Mouse (Mus musculus) hindbrain, embryonic 12.5 days (tissue): ENCODE results near the gene Kcnmb2. TPM values are rescaled to one million over a fixed set of nuclear protein-coding genes. Genes with fewer than 3 reads are reported as not detected.
A peak's percentile ranks its signal among the peaks of the same experiment; 100 is the strongest.

Experiments used
- ATAC-seq: fragments of 200-750 bp; cut with Nextera tagmentation; 2 replicates; pipeline ENCODE4 v1.8.0; 2017; ENCODE audit warnings: moderate TSS enrichment; ENCODE audit not compliant: low FRiP score
- H3K27ac ChIP-seq: fragments of 300-500 bp; sonication (generic); 2 replicates; pipeline ENCODE4 v1.5.1; 2016; ENCODE audit warnings: mild to moderate bottlenecking
- H3K27me3 ChIP-seq: fragments of 300-500 bp; sonication (generic); 2 replicates; pipeline ENCODE4 v1.6.1; 2016; ENCODE audit warnings: mild to moderate bottlenecking
- H3K36me3 ChIP-seq: fragments of 300-500 bp; sonication (generic); 2 replicates; pipeline ENCODE4 v1.6.1; 2016; ENCODE audit warnings: mild to moderate bottlenecking
- H3K4me1 ChIP-seq: fragments of 300-500 bp; sonication (generic); 2 replicates; pipeline ENCODE4 v1.6.1; 2016
- H3K4me2 ChIP-seq: fragments of 300-500 bp; sonication (generic); replicated peaks from 2 replicates; pipeline ENCODE4 v1.6.1; 2016; ENCODE audit warnings: mild to moderate bottlenecking
- H3K4me3 ChIP-seq: fragments of 300-500 bp; sonication (generic); 2 replicates; pipeline ENCODE4 v1.5.1; 2016; ENCODE audit warnings: mild to moderate bottlenecking
- H3K9ac ChIP-seq: fragments of 300-500 bp; sonication (generic); 2 replicates; pipeline ENCODE4 v1.6.1; 2016; ENCODE audit warnings: mild to moderate bottlenecking, moderate library complexity
- H3K9me3 ChIP-seq: fragments of 300-500 bp; sonication (generic); replicated peaks from 2 replicates; pipeline ENCODE4 v1.6.1; 2016; ENCODE audit warnings: mild to moderate bottlenecking
- WGBS: fragments of 180-500 bp; shearing (Covaris S2); methylation state at CpG from one replicate; pipeline ENCODE4 v1.1.7; 2016; 5-methylcytosine and 5-hydroxymethylcytosine counted together
- polyA plus RNA-seq: library from polyadenylated mRNA; unstranded; fragments of >200 nt; fragmentation: Nextera tagmentation; extraction: Ambion mirVana; gene quantifications from 2 replicates; pipeline ENCODE4 v1.2.1, GENCODE M21; 2016

Kcnmb2 gene
- polyA plus RNA-seq, 1 experiment from 2014 or later = 7.7 TPM

DNA sequence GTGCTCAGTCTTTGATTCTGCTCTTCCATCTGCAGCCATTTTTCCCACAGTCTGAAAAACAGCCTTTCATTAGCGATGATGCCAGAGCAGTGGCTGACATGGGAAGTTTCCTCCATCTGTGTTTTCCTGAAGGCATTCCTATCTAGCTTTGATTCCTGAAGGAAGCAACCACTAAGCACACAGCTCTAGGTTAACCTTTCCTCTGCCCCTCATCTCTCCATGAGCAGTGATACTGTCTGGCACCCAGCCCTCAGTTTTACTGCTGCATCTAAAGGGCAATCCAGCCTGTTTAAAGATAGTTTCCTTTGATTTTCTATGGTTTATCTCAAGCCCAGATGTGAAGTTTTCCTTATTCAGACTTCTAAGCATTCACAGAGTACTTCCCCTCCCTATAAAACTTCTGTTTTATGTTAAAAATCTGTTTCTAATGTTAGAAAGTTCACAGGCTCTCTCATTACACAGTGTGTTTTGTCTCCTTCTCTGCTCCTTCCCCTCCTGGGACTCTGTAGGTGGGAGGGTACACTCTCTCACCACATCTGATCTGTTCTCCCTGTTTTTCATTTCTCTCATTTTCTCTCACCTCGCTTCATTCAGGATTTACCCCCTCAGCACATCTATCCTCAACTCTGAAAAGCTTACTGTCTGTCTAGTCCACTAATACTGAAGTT, 283.7 kb downstream of the Kcnmb2 start:
- H3K27ac ChIP-seq = no peak overlapping the region
- H3K27me3 ChIP-seq = no peaks in the 10 kb centered on the region
- no peak overlapping the region for H3K4me3 ChIP-seq
- no peak overlapping the region for H3K4me2 ChIP-seq
- WGBS = 67% methylated on average over 2 of the region's 2 CpGs
- no peak for ATAC-seq
- no peaks in the 10 kb centered on the region; the same call in 1 of the 2 replicates for H3K4me1 ChIP-seq
- no peak overlapping the region for H3K9ac ChIP-seq
- no peaks in the 10 kb centered on the region for H3K9me3 ChIP-seq
- H3K36me3 ChIP-seq = no peaks in the 10 kb centered on the region

DNA sequence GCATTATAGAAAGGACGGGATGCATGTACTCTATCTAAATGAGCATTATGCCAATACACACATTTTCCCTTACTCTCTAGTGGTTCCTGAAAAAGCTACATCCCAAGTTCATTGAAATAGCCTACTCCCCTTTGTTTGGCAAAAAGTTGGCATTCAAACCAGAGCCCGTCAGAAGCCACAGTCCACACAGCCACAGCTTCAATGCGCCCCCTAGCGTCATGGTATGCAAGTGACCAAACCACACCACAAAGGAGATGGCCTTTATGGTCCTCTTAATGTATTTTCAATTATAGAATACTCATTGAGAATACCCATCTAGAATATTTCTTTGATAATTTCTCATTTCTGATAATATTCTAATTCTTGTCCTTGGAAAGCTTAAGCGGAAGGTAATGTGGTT, 286.2 kb downstream of the Kcnmb2 start:
- Histone ChIP-seq H3K9ac (no peak overlapping the region), H3K4me2 (no peak overlapping the region), H3K27ac (no peak overlapping the region), H3K9me3 (no peaks in the 10 kb centered on the region), H3K4me3 (no peak overlapping the region), H3K4me1 (no peaks in the 10 kb centered on the region; the same call in 1 of the 2 replicates), H3K27me3 (no peaks in the 10 kb centered on the region), H3K36me3 (no peaks in the 10 kb centered on the region)
- WGBS = 33% methylated on average over 5 of the region's 5 CpGs
- ATAC-seq = no peak

DNA sequence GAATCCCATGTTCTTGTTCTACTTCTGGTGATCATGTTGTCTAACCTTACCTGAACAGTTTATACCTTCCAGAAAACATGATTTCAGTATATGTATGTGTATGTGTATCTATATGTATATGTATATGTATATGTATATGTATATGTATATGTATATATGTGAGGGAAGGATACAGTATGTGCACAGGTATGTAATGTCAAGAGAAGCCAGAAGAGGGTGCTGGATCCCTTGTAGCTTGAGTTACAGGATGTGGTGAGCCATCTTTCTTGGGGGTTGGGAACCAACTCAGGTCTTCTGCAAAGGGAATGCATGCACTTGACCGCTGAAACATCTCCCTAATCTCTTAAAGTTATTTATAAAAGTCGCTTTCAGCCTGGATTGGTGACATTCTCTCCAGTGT, 286.6 kb downstream of the Kcnmb2 start:
- no peak overlapping the region for H3K4me2 ChIP-seq
- no peaks in the 10 kb centered on the region for H3K27me3 ChIP-seq
- no peaks in the 10 kb centered on the region for H3K36me3 ChIP-seq
- no peaks in the 10 kb centered on the region; the same call in 1 of the 2 replicates for H3K4me1 ChIP-seq
- ATAC-seq = no peak
- no peak overlapping the region for H3K9ac ChIP-seq
- H3K27ac ChIP-seq = no peak overlapping the region
- H3K9me3 ChIP-seq = no peaks in the 10 kb centered on the region
- H3K4me3 ChIP-seq = no peak overlapping the region
- WGBS = 93% methylated on average over 2 of the region's 2 CpGs

DNA sequence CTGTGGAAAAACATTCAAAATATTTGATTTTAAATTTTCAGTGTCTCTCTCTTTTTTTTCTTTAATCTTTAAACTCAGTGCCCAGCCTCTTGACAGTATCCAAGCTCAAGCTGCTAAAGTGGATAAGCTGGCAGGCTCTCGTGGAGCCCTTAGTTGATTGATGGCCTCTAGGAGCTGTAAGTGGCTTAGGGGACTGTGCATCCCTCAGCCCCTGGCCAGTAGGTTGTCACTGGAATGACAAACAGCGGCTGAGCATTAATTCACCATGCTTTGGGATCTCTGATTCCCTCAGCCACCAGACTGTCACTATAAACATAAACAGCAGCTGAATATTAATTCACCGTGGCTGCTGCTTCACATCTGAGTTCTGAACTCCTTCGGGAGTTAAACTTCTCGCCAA, 287.6 kb downstream of the Kcnmb2 start:
- Histone ChIP-seq H3K27me3 (no peaks in the 10 kb centered on the region), H3K9me3 (no peaks in the 10 kb centered on the region), H3K27ac (0 out of 2 replicates have a peak overlapping the region, but pooled peaks have one; percentile 31), H3K4me2 (no peak overlapping the region), H3K36me3 (no peaks in the 10 kb centered on the region), H3K9ac (no peak overlapping the region), H3K4me1 (no peaks in the 10 kb centered on the region; the same call in 1 of the 2 replicates), H3K4me3 (no peak overlapping the region)
- 41% methylated on average over 5 of the region's 5 CpGs for WGBS
- peak; percentile 87 for ATAC-seq

DNA sequence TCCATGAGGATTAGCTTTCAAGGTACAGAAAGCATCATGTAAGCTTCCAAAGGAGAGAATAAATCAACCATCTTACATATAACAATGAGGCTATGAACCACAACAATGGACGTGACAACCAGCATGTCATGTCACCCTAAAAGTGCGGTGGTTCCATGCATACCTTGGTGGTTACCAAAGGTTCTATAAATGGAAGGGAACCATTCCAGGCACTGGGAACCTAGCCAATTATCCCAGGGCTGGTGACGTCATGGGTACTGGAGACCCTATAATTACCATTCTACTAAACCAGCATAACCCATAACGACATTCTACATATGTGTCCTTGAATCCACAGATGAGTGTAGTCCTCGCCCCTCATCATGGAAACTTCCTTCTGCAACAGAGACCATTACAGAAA, 291.7 kb downstream of the Kcnmb2 start:
- Histone ChIP-seq H3K27ac (no peak overlapping the region), H3K9me3 (no peaks in the 10 kb centered on the region), H3K4me3 (no peak overlapping the region), H3K9ac (no peak overlapping the region), H3K27me3 (no peaks in the 10 kb centered on the region), H3K4me2 (no peak overlapping the region), H3K36me3 (no peaks in the 10 kb centered on the region), H3K4me1 (no peaks in the 10 kb centered on the region; the same call in 1 of the 2 replicates)
- ATAC-seq = no peak
- 89% methylated on average over 5 of the region's 5 CpGs for WGBS

DNA sequence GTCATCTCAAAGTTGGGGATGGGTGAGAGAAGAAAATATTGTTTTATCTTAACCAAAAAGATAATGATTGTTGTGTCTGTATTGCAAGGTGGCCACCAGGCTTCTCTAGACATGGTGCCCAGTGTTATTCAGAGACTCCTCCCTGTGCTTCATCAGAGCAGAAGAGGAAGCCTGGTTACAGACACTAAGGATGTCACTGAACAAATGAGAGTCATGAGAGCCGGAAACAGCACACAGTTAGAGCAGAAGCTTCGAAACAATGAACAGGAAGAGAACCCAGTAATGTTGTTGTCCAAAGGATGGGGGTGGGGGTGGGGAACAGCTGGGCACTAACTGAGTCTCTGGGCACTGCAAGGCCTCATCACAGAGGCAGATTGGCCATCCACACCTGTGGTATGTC, 324.4 kb downstream of the Kcnmb2 start:
- 80% methylated on average over 2 of the region's 2 CpGs for WGBS
- no peak overlapping the region for H3K4me3 ChIP-seq

DNA sequence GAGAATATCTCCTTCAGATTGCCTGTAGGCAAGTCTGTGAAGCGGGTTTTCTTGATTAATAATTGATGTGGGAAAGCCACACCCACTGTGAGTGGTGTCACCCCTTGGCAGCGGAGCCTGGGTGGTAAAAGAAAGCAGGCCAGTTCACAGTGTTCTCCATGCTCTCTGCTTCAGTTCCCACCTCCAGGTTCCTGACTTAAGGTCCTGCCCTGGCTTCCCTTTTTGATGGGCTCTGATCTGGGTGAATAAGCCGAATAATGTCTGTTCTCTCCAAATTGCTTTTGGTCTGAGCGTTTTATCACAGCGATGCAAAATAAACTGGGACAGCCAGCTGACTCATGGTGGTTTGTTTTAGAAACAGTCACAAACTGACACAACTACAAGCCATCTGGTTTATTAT, 334.5 kb downstream of the Kcnmb2 start:
- Histone ChIP-seq H3K9me3 (no peaks in the 10 kb centered on the region), H3K9ac (no peak overlapping the region), H3K4me1 (no peaks in the 10 kb centered on the region), H3K27ac (no peak overlapping the region), H3K4me2 (no peak overlapping the region), H3K36me3 (no peaks in the 10 kb centered on the region), H3K27me3 (no peaks in the 10 kb centered on the region), H3K4me3 (no peak overlapping the region)
- 74% methylated on average over 5 of the region's 5 CpGs for WGBS
- no peak for ATAC-seq

More for the DNA sequence above, 324.4 kb downstream of the Kcnmb2 start:
- H3K27me3 ChIP-seq = no peaks in the 10 kb centered on the region
- H3K36me3 ChIP-seq = no peaks in the 10 kb centered on the region
- H3K9me3 ChIP-seq = no peaks in the 10 kb centered on the region
- no peak overlapping the region for H3K9ac ChIP-seq
- ATAC-seq = no peak
- no peak overlapping the region for H3K4me2 ChIP-seq
- H3K27ac ChIP-seq = no peak overlapping the region
- no peaks in the 10 kb centered on the region for H3K4me1 ChIP-seq
